Mouse (Mus musculus) liver, adult 2 months (tissue): ENCODE data around the gene Mttp. TPM values are rescaled to one million over a fixed set of nuclear protein-coding genes. Genes with fewer than 3 reads are reported as not detected.

Experiments used
- DNase-seq: peaks from one replicate; pipeline ENCODE4 v3.0.0-alpha.2; 2011; ENCODE audit warnings: low read depth, low spot score; ENCODE audit errors: extremely low read depth
- H3K27ac ChIP-seq: fragments of 200-500 bp; replicated peaks from 2 replicates; pipeline ENCODE4 v1.5.1; 2012; ENCODE audit warnings: low read depth, mild to moderate bottlenecking, control low read depth, inconsistent platforms, low read length; ENCODE audit not compliant: insufficient read depth
- H3K27me3 ChIP-seq: fragments of 200-500 bp; 2 replicates; pipeline ENCODE4 v1.6.1; 2012; ENCODE audit warnings: mild to moderate bottlenecking, moderate library complexity, low read length, inconsistent platforms; ENCODE audit not compliant: control insufficient read depth, insufficient read depth
- H3K36me3 ChIP-seq: fragments of 200-500 bp; 2 replicates; pipeline ENCODE4 v1.6.1; 2012; ENCODE audit warnings: low read length, inconsistent platforms; ENCODE audit not compliant: control insufficient read depth, insufficient read depth
- H3K4me1 ChIP-seq: fragments of 200-500 bp; 2 replicates; pipeline ENCODE4 v1.6.1; 2011; ENCODE audit warnings: low read length; ENCODE audit not compliant: control insufficient read depth, insufficient read depth
- H3K4me3 ChIP-seq: fragments of 200-500 bp; 2 replicates; pipeline ENCODE4 v1.5.1; 2011; ENCODE audit warnings: low read depth, mild to moderate bottlenecking, control low read depth, low read length, moderate library complexity; ENCODE audit not compliant: insufficient read depth
- H3K79me2 ChIP-seq: fragments of 200-500 bp; 2 replicates; pipeline ENCODE4 v1.6.1; 2012; ENCODE audit warnings: inconsistent platforms, mild to moderate bottlenecking, low read length, moderate library complexity; ENCODE audit not compliant: control insufficient read depth, insufficient read depth
- H3K9ac ChIP-seq: fragments of 200-500 bp; 2 replicates; pipeline ENCODE4 v1.6.1; 2012; ENCODE audit warnings: low read depth, mild to moderate bottlenecking, control low read depth, inconsistent platforms, low read length
- CTCF ChIP-seq: fragments of 200-500 bp; IDR thresholded peaks from 2 replicates; pipeline ENCODE4 v1.5.1; 2011; ENCODE audit warnings: low read depth, low read length, control low read depth
- POLR2A ChIP-seq: fragments of 200-500 bp; IDR thresholded peaks from 2 replicates; pipeline ENCODE4 v1.6.1; 2011; ENCODE audit warnings: low read length, control low read depth; ENCODE audit not compliant: insufficient read depth; ENCODE audit errors: extremely low read depth
- WGBS: fragments of 180-500 bp; shearing (Covaris S2); methylation state at CpG from one replicate; pipeline ENCODE4 v1.1.7; 2018; 5-methylcytosine and 5-hydroxymethylcytosine counted together
- polyA plus RNA-seq: library from polyadenylated mRNA; depleted of rRNA; stranded (reverse); fragments of >200 nt; gene quantifications from 2 replicates; pipeline ENCODE4 v1.2.3, GENCODE M21; 2012
- total RNA-seq: library from RNA; depleted of rRNA; stranded (reverse); fragments of >200 nt; gene quantifications from 2 replicates; pipeline ENCODE4 v1.2.3, GENCODE M21; 2014

Gene Mttp
- total and polyA plus RNA-seq, 2 experiments: 51.7 to 204 TPM

DNA sequence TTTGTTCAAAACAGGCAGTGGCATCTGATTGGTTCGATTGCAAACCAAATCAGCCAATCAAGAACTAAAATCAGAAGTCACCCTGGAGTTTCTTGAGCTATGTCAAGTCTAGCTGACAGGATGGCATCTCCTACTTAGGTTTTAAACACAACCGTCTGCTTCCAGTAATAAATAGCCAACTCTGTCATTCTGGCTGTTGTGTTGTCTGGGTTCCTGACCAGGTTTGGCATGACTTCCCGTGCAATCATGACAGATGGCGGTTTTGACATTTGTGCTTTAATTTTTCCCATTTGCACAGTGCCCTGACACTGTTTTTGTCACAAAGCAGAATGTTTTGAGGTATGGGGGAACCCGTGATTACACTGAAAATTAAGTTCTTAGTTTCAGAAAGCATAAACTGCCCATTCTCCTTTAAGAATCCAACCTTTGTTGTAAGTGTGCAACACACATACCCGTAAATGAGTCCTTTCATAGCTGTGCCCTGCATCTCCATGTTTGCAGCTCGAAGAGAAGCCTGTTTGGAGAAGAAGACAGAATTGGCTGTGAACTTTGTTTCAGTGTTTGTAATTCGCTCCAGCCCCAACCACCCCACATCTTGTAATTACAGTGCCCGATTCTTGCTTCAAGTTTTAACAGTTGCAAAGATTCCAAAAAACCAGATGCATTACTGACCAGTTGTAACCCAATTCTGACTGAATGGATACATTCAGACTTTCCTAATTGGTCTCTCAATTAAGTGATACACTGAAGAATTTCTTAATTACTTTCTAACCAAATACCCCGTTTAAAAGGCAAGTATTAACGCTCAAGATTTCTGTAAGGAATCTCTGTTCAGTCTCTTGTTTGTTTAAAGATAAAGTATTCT, 67.1 kb downstream of the Mttp start:
- TF ChIP-seq CTCF (no peak), POLR2A (no peak)
- H3K27ac ChIP-seq: no peak overlapping the region
- no peak overlapping the region for H3K9ac ChIP-seq
- H3K4me3 ChIP-seq: no peak overlapping the region
- H3K79me2 ChIP-seq: no peaks in the 10 kb centered on the region
- no peaks in the 10 kb centered on the region for H3K27me3 ChIP-seq
- no peak for DNase-seq
- 0 out of 2 replicates have a peak, but pooled peaks cover 3% of the 10 kb centered on the region for H3K36me3 ChIP-seq
- WGBS: 81% methylated on average over 11 of the region's 11 CpGs
- no peaks in the 10 kb centered on the region for H3K4me1 ChIP-seq

DNA sequence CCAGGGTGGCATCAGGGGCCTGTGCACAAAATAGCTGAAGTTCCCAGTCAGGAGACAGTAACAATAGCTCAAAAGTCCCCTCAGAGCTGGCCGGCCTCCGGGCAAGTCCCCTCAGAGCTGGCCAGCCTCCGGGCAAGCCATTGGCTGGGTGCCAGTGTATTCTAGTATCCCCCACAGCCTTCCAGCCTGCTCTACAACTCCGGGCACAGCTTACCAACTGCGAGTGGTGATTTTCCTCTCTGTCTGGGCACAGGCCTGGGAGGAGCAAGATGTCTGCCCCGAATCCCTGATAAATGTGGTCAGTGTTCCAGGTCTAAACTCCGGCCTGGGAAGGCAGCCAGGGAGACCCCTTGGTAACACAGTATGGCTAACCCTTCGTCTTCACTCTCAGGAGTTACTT, 69.6 kb downstream of the Mttp start:
- Histone ChIP-seq H3K36me3 (no peaks in the 10 kb centered on the region), H3K9ac (no peak overlapping the region), H3K79me2 (no peaks in the 10 kb centered on the region), H3K27me3 (no peaks in the 10 kb centered on the region), H3K27ac (no peak overlapping the region), H3K4me3 (no peak overlapping the region), H3K4me1 (no peaks in the 10 kb centered on the region)
- WGBS: 81% methylated on average over 8 of the region's 8 CpGs
- no peak for DNase-seq
- no peak for TF ChIP-seq CTCF
- TF ChIP-seq POLR2A: no peak

DNA sequence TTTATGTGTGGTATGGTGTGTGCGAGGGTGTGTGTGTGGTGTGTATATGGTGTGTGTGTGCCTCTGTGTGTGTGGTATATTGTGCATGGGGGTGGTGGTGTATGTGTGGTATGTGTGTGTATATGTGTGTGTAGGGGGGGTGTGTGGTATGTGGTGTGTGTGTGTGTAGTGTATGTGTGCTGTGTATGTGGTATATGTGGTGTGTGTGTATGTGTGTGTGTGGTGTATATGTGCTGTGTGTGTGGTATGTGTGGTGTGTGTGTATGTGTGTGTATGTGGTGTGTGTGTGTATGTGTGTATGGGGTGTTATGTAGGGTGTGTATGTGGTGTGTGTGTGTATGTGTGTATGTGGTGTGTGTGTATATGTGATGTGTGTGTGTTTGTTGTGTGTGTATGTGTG, 70.6 kb downstream of the Mttp start:
- Histone ChIP-seq H3K4me3 (no peak overlapping the region), H3K27me3 (no peaks in the 10 kb centered on the region), H3K27ac (no peak overlapping the region), H3K4me1 (no peaks in the 10 kb centered on the region), H3K9ac (no peak overlapping the region), H3K79me2 (no peaks in the 10 kb centered on the region), H3K36me3 (no peaks in the 10 kb centered on the region)
- TF ChIP-seq POLR2A (no peak), CTCF (no peak)
- WGBS: 100% methylated on average over 1 of the region's 1 CpGs
- no peak for DNase-seq

DNA sequence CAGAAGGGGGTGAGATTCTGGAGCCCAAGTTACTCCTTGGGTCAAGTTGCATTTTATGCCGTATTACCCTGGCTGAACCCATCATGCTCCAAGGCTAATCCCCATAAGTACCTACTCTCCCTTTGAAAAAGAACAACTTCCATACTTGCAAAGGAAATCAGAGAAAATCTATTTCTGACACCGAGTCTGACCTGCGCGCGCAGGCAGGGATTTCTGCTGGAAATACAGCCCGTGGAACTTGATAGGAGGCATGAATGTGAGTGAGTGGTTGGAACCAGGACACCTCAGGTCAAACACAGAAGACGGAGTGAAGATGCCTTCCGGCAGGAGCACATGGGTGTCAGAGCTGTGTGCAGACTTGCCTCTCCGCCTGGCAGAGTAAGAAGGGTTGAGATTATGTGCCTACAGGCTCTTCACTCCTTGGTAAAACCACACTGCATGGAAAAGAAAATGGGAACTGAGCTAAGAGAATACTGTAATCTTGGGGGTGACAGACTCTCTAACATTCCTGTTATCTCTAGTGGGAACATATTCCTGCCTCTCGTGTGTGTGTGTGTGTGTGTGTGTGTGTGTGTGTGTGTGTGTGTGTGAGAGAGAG, 73.2 kb downstream of the Mttp start:
- Histone ChIP-seq H3K36me3 (no peaks in the 10 kb centered on the region), H3K4me1 (no peaks in the 10 kb centered on the region), H3K27me3 (no peaks in the 10 kb centered on the region), H3K4me3 (no peak overlapping the region), H3K27ac (no peak overlapping the region), H3K79me2 (no peaks in the 10 kb centered on the region), H3K9ac (no peak overlapping the region)
- 88% methylated on average over 10 of the region's 10 CpGs for WGBS
- TF ChIP-seq CTCF: no peak
- no peak for TF ChIP-seq POLR2A
- no peak for DNase-seq

DNA sequence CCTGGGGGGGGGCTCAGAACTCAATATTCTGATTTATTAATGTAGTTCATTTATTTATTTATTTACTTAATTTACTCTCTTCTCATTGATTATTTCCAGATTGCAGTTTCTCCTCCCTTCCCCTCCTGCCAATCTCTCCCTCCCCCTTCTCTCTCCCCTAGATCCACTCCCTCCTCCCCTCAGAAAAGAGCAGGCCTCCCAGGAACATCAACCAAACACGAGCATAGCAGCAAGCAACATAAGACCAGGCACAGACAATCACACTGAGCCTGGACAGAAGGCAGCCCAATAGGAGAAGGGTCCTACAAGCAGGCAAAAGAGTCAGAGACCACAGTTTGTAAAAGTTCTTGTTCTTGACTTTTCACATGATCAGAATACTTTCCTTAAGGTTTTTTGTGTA, 73.8 kb downstream of the Mttp start:
- DNase-seq: no peak
- Histone ChIP-seq H3K4me3 (no peak overlapping the region), H3K27ac (no peak overlapping the region), H3K4me1 (no peaks in the 10 kb centered on the region), H3K27me3 (no peaks in the 10 kb centered on the region), H3K79me2 (no peaks in the 10 kb centered on the region), H3K36me3 (no peaks in the 10 kb centered on the region), H3K9ac (no peak overlapping the region)
- WGBS: 45% methylated on average over 1 of the region's 1 CpGs
- no peak for TF ChIP-seq CTCF
- TF ChIP-seq POLR2A: no peak

DNA sequence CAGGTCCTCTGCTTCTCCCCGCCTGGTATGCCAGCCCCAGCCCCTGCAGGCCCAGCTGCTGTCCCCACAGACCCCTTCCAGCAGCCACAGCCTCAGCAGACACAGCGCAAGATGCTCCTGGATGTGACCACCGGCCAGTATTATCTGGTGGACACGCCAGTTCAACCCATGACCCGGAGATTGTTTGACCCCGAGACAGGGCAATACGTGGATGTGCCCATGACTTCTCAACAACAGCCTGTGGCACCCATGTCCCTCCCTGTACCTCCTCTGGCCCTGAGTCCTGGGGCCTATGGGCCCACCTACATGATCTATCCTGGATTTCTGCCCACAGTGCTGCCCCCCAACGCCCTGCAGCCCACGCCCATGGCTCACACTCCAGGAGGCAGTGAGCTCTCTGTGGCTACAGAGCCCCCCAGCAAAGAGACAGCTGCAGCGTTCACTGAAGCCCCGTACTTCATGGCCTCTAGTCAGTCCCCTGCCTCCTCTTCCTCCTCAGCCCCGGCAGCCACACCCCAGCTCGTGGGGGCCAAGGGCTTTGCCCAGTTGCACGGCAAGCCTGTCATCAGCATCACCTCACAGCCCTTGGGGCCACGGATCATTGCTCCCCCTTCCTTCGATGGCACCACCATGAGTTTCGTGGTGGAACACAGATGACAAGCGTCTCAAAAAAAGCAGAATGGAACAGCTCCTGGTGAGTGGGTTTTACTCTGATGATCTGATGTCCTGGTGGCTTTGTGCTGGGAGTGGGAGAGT, 74.8 kb downstream of the Mttp start:
- Histone ChIP-seq H3K27me3 (no peaks in the 10 kb centered on the region), H3K36me3 (no peaks in the 10 kb centered on the region), H3K9ac (no peak overlapping the region), H3K27ac (no peak overlapping the region), H3K79me2 (no peaks in the 10 kb centered on the region), H3K4me1 (no peaks in the 10 kb centered on the region), H3K4me3 (no peak overlapping the region)
- TF ChIP-seq CTCF: no peak
- TF ChIP-seq POLR2A: no peak
- WGBS: 82% methylated on average over 18 of the region's 18 CpGs
- no peak for DNase-seq
